Mouse (Mus musculus): Measurements from ENCODE around the gene Bcl2l13. TPM values are rescaled to one million over a fixed set of nuclear protein-coding genes. Genes with fewer than 3 reads are reported as not detected.

Bcl2l13 gene
- total and polyA plus RNA-seq, 3 experiments: 43.7 to 49.9 TPM; not detected in 1

GRCm38 (mm10) chr6:120939783-120940182 lies 103.8 kb downstream of the Bcl2l13 start (continued):
- TF ChIP-seq ZMIZ1 (IDR thresholded peaks at IDR 0.05; ENCODE audit: low read depth, low read length) (no peak), GATA1 (IDR thresholded peaks at IDR 0.05; ENCODE audit: low read depth, low read length) (no peak), ZC3H11A (IDR thresholded peaks at IDR 0.05; ENCODE audit: low read depth, low read length) (no peak)

GRCm38 (mm10) chr6:120940446-120941083 lies 104.6 kb downstream of the Bcl2l13 start:
- no peaks in the 10 kb centered on the region for H3K36me3 ChIP-seq (ENCODE audit: control insufficient read depth in 1 of 2, insufficient read depth in 2 of 2, low read length in 2 of 2)
- no peak overlapping the region for H3K9ac ChIP-seq (ENCODE audit: control insufficient read depth, low read depth, low read length, poor library complexity, severe bottlenecking)
- no peak for DNase-seq (ENCODE audit: low read depth, low spot score)
- no peaks in the 10 kb centered on the region for H3K4me1 ChIP-seq (ENCODE audit: control insufficient read depth in 1 of 2, insufficient read depth in 2 of 2, low read length in 2 of 2)
- TF ChIP-seq NRF1 (IDR thresholded peaks at IDR 0.05; ENCODE audit: insufficient read depth, low read depth, low read length, poor library complexity, severe bottlenecking) (no peak), ZKSCAN1 (IDR thresholded peaks at IDR 0.05; ENCODE audit: low read depth, low read length) (no peak), E2F4 (IDR thresholded peaks at IDR 0.05; ENCODE audit: borderline replicate concordance, low read depth, low read length) (no peak), ZMIZ1 (IDR thresholded peaks at IDR 0.05; ENCODE audit: low read depth, low read length) (no peak), GATA1 (IDR thresholded peaks at IDR 0.05; ENCODE audit: low read depth, low read length) (no peak), BHLHE40 (IDR thresholded peaks at IDR 0.05; ENCODE audit: borderline replicate concordance, low read depth, low read length) (no peak), POLR2AphosphoS5 (IDR thresholded peaks at IDR 0.05; ENCODE audit: borderline replicate concordance, low read depth, low read length) (no peak)
- no peaks in the 10 kb centered on the region for H3K27me3 ChIP-seq (ENCODE audit: control insufficient read depth in 1 of 2, insufficient read depth in 2 of 2, low read length in 2 of 2)
- H3K79me2 ChIP-seq (ENCODE audit: control insufficient read depth, insufficient read depth, low read length, poor library complexity): no peaks in the 10 kb centered on the region
- H3K9me3 ChIP-seq (replicated peaks; ENCODE audit: insufficient read depth, low read length): no peaks in the 10 kb centered on the region
- no peak overlapping the region for H3K4me3 ChIP-seq (ENCODE audit: control insufficient read depth in 1 of 2, insufficient read depth in 1 of 2, low read depth in 2 of 2, low read length in 2 of 2)
- H3K27ac ChIP-seq (ENCODE audit: control insufficient read depth, low read depth, low read length): no peak overlapping the region

GRCm38 (mm10) chr6:120941084-120941481 lies 105.1 kb downstream of the Bcl2l13 start:
- Histone ChIP-seq H3K4me1 (ENCODE audit: control insufficient read depth in 1 of 2, insufficient read depth in 2 of 2, low read length in 2 of 2) (no peaks in the 10 kb centered on the region), H3K9ac (ENCODE audit: control insufficient read depth, low read depth, low read length, poor library complexity, severe bottlenecking) (no peak overlapping the region), H3K27me3 (ENCODE audit: control insufficient read depth in 1 of 2, insufficient read depth in 2 of 2, low read length in 2 of 2) (no peaks in the 10 kb centered on the region), H3K27ac (ENCODE audit: control insufficient read depth, low read depth, low read length) (no peak overlapping the region), H3K36me3 (ENCODE audit: control insufficient read depth in 1 of 2, insufficient read depth in 2 of 2, low read length in 2 of 2) (no peaks in the 10 kb centered on the region), H3K79me2 (ENCODE audit: control insufficient read depth, insufficient read depth, low read length, poor library complexity) (no peaks in the 10 kb centered on the region), H3K4me3 (ENCODE audit: control insufficient read depth in 1 of 2, insufficient read depth in 1 of 2, low read depth in 2 of 2, low read length in 2 of 2) (no peak overlapping the region), H3K9me3 (replicated peaks; ENCODE audit: insufficient read depth, low read length) (no peaks in the 10 kb centered on the region)
- no peak for TF ChIP-seq MEF2A (IDR thresholded peaks at IDR 0.05; ENCODE audit: extremely low read depth, insufficient replicate concordance, low read depth, low read length, poor library complexity, severe bottlenecking)
- no peak for TF ChIP-seq GATA1 (IDR thresholded peaks at IDR 0.05; ENCODE audit: low read depth, low read length)
- TF ChIP-seq RCOR1 (IDR thresholded peaks at IDR 0.05; ENCODE audit: low read depth, low read length): no peak
- no peak for DNase-seq (ENCODE audit: low read depth, low spot score)

GRCm38 (mm10) chr6:120941575-120941974 lies 105.6 kb downstream of the Bcl2l13 start:
- Histone ChIP-seq H3K4me3 (ENCODE audit: control insufficient read depth in 1 of 2, insufficient read depth in 1 of 2, low read depth in 2 of 2, low read length in 2 of 2) (no peak overlapping the region), H3K36me3 (ENCODE audit: control insufficient read depth in 1 of 2, insufficient read depth in 2 of 2, low read length in 2 of 2) (no peaks in the 10 kb centered on the region), H3K27me3 (ENCODE audit: control insufficient read depth in 1 of 2, insufficient read depth in 2 of 2, low read length in 2 of 2) (no peaks in the 10 kb centered on the region), H3K27ac (ENCODE audit: control insufficient read depth, low read depth, low read length) (no peak overlapping the region), H3K9me3 (replicated peaks; ENCODE audit: insufficient read depth, low read length) (no peaks in the 10 kb centered on the region), H3K4me1 (ENCODE audit: control insufficient read depth in 1 of 2, insufficient read depth in 2 of 2, low read length in 2 of 2) (no peaks in the 10 kb centered on the region), H3K79me2 (ENCODE audit: control insufficient read depth, insufficient read depth, low read length, poor library complexity) (no peaks in the 10 kb centered on the region), H3K9ac (ENCODE audit: control insufficient read depth, low read depth, low read length, poor library complexity, severe bottlenecking) (no peak overlapping the region)
- TF ChIP-seq RCOR1 (IDR thresholded peaks at IDR 0.05; ENCODE audit: low read depth, low read length): no peak
- no peak for TF ChIP-seq MAX (IDR thresholded peaks at IDR 0.05; ENCODE audit: low read length)
- no peak for TF ChIP-seq E2F4 (IDR thresholded peaks at IDR 0.05; ENCODE audit: borderline replicate concordance, low read depth, low read length)
- TF ChIP-seq CTCF (IDR thresholded peaks at IDR 0.05 in 2 of 3, conservative IDR thresholded peaks at IDR 0.05 in 1 of 3; ENCODE audit: control insufficient read depth in 1 of 3, insufficient read depth in 1 of 3, low read depth in 2 of 3, low read length in 3 of 3, poor library complexity in 1 of 3, severe bottlenecking in 1 of 3): no peak
- DNase-seq (ENCODE audit: low read depth, low spot score): no peak

Data from MEL (cell line).